Mouse (Mus musculus) erythroblast, embryonic 14.5 days (primary cell): ENCODE measurements around the gene Plscr1.

Source experiments
- GATA1 ChIP-seq: IDR thresholded peaks from 2 replicates; pipeline ENCODE4 v1.6.1; 2012; ENCODE audit warnings: low read length, inconsistent platforms, mixed read lengths
- TAL1 ChIP-seq: IDR thresholded peaks from 3 replicates; pipeline ENCODE4 v1.6.1; 2012; ENCODE audit warnings: low read length, inconsistent platforms, mixed read lengths

- no peak for TF ChIP-seq TAL1
- no peak for TF ChIP-seq GATA1
Observed at GRCm38 (mm10) chr9:92234901-92235458, 14.6 kb upstream of the Plscr1 start.
